Mouse (Mus musculus) kidney, adult 9 months (tissue): Measurements from ENCODE around the gene Klhl33.
"Not testable (repeated sequence)": the region's sequence is repeated elsewhere in the genome, so short reads cannot be mapped to it uniquely, and the experiment has no call there.

Experiments
- DNase-seq: peaks from one replicate; pipeline ENCODE4 v3.0.0; 2022

Gene Klhl33

DNA sequence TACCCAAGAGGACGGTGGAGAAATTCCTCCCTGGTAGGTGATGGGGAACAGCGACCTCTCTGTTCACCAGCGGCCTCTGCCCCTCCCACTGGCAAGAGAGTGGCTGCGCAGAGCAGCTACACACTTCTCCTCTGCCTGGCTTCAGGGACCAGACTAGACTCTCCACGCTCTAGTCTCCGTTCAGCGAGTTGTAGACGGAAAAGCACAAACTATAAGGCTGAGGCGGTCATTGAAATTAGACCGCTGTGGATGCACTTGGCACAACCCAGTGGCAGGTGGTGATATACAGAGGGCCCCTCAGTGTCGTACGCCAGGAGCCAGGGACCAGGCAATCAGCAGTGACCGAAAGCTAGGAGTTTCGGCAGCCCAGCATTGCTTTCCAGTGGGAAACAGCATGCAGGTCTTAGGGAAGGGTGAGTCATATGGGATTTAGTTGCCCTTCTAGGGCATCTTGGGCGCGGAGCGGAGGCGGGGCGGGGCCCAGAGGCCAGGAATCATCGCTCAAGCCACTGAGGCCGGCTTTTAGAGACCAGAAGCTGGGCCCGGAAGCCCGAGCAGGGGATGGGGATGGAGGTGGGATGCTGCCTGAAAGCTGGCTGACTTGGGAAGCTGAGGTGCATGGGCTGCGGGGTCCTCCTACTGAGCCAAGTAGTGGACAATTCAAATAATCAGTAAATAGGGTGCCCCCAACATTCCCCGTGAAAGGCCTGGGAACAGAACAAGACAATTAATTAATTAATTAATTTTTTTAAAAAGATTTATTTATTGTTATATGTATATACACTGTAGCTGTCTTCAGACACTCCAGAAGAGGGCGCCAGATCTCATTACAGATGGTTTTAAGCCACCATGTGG, 6.9 kb upstream of the Klhl33 start:
- DNase-seq: no peak

DNA sequence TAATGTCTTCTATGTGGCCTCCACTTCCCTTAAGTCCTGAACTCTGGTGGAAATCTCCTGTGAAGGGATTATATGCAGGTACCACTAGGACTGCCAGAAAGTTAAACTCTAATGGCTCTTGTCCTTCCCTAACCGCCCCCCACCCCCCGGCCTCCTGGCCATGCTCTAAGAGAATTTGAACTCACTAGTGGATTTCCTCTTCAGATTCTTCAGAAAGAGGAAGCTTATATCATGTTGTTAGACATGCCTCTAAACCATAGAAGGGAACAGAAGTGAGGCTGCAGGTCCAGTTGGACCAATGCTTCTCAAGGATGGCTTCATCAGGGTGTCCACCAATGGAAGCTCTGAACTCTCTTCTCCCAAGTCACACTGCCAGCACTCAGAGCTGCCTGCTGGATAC, 685 bp upstream of the Klhl33 start:
- not testable (repeated sequence) for DNase-seq

DNA sequence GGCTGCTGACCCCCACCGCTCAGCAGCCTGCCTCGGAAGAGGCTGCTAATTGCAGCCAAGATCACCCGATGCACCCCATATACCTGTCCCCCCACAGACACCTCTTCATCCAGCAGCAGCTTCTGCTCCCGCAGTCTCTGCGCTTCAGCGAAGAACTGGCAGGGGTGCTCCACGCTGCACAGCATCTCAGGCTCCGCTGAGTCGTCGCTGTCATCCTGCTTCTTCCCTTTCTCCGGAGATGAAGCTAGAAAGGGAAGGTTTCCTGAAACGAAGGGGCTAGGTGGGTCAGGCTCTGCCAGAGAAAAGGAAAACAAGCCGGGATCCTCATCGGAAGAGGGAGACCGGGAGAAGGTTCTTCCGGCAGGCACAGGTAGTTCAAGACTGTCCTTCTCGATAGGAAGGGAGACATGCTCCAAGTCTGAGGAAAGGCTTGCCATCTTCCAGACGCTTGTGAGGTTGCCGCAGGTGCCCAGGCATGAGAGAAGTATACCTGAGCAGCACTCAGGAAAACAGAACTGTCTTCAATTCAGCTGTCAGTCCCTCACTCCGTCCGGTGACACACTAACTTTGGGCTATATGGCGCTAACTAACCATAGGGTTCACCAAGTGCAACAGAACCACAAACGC, 447 bp downstream of the Klhl33 start:
- DNase-seq: no peak

DNA sequence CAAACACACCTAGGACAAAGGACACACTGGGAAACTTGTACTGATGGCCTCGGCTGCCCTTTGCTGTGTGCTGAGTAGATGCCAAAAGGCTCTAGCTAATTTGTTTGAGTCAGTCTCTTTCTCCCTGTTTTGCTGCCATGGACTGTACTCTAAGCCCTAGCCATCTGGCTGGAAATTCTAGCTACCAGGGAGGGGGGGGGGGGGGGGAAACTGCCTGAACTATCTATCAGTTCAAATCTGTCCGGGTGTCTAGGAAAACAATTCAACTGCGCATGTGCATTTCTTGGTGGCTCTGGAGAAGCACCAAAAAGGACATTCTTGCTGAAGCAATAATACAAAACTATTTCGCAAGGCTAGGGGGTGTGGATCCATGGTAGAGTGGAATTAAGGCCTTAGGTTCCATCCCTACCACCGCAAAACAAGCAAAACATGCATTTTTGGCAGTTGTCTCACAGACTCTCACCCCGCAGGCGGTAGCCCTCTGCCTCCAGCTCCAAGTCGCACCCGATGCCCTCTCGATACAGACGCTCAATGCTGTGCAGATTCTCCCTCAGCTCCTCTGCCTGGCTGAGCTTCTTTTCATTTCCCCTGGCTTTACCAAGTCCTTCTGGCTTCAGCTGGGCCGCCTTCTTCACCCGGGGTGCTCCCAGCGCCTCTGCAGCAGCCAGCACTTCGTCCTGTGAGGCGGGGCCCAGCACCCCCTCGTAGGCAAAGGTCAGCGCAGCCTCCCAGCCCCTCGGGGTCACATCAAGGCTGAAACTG, 1.1 kb downstream of the Klhl33 start:
- peak; percentile 57 for DNase-seq

DNA sequence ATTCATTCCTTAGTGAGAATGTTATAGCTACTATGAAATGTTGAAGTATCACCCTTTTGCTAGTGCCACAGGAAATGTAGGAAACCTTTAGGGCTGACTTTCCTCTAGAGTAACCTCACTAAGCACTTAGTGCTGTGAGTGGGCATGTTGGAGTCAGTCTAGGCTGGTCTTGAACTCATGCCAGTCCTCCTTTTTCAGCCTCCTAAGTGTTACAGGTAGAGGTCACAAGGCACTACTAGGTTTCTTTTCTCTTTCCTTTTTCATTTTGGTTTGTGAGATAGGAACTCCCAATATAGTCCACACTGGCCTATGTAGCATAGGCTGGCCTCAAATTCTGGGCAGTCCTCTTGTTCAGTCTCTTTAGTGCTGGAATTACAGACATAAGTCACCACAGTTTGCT, 1.9 kb downstream of the Klhl33 start:
- no peak for DNase-seq

DNA sequence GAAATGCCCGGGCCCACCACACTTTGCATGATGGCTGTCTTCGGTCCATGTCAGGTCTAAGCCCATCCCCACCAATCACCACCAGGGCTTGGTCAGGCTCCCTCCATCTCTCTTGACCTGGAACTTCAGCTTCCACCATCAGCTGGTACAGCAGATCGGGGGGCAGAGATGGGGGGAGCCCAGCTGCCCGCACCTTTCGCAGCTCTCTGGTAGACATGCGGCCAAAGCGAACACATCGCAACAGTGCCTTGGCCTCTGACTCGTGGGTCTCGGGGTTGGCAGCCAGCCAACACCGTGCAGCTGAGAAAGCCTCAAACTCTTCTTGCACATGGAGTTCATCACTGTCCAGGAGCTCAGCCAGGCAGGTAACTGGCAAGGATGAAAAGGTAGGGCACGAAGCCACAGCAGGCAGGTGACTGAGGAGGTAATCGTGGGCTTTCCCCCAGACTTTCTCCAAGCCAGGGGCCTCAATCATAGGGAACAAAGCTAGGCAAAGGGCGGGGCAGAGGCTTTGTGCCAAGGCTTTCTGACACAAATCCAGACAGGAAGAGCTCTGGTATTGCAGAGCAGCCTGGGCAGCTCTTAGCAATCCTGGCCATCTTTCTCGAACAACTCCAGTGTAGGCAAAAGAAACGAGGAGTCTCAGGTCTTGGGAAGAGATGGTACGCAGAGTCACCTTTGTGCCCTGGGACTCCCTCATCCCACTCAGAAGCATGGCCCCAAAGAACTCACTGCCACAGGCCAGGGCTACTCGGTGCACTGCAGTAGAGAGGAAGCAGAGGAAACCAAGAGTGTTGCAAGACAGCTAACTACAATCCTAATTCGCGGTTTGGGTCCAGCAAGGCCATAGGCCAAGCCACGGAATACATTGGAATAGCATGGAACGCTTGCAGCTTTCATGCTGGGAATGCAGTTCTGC, 4.5 kb downstream of the Klhl33 start:
- DNase-seq: no peak

DNA sequence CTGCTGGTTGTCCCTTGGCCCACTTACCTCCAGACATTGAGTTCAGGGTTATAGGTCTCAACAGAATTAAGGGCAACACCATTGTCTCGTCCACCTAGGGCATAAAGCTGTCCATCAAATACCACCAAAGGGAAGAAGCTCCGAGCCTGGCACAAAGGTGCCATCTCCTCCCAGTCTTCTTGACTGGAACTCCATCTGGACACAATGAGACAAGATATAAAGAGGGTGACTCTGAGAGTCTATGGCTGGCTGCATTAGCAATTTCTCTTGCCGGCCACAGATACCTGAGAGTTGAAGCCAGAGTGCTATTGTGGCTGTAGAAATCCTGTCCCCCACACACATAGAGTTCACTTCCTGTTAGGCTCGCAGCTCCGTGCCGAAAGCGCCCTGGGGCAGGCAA, 5.2 kb downstream of the Klhl33 start:
- no peak for DNase-seq

DNA sequence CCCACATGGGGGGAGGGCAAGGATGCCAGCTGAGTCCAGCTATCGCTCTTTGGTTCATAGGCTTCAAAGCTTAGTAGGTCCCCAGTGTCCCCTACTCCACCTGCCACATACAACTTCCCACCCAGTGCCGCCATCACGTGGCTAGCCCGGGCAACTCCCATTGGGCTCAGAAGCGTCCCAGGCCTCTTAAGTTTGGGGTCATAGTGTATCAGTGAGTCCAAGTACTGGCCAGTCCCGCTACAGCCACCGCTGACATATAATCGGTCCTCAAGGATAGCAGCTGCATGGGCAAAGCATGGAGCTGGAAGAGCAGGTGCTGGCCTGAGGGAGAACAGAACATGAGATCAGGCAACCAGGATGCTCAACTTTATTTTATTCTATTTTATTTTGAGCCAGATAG, 5.7 kb downstream of the Klhl33 start:
- no peak for DNase-seq

DNA sequence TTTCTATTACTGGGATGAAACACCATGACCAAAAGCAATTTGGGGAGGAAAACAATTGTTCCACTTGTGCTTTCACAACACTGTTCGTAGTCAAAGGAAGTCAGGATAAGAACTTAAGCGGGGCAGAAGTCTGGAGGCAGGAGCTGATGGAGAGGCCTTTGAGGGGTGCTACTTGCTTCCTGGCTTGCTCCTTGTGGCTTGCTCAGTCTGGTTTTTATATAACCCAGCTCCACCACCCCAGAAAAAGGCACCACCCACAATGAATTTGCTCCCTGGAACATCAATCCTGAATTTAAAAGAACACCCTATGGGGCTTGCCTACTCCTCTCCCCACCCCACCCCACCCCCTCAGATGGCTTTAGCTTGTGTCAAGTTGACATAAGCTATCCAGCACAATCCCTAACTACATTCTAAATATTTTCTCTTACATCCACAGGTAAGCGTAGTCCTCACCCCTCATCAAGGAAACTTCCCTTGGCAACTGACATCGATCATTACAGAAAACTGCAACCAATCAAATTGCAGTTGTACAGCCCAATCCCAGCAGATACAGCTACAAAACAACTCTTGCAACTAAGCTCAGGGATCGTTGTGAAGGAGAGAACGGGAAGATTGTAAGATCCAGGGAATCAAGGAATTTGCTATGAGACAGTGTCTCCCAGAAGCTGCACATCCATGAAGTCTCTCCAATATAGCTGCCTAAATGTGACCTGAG, 20.9 kb downstream of the Klhl33 start:
- no peak for DNase-seq

DNA sequence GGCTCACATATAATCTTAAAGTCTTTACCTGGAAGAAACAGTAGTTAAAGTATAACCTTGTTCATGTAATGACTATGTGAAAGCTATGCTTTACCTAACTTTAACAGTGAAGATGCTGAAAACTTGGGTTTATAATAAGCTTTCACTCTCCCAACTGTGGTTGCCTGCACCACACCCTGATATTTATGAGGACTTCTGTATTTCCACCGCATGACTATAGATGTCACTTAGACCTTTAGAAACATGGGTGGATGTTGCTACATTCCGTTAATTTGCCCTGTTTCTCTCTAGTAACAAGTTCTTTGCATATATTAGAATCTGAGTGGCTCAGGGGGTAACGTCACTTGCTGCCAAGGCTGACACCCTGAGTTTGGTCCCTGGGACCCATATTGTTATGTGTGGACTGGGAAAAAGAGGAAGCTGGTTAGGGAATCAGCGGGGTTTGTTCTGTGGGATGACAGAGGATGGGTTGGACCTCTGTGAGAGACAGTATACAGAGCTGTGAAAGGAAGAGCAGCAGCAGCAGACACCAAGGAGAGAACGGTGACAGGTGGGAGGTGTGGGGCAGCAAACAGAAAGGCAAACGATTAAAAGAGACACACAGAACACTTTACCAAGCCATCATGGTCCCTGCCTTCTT, 21.6 kb downstream of the Klhl33 start:
- no peak for DNase-seq

DNA sequence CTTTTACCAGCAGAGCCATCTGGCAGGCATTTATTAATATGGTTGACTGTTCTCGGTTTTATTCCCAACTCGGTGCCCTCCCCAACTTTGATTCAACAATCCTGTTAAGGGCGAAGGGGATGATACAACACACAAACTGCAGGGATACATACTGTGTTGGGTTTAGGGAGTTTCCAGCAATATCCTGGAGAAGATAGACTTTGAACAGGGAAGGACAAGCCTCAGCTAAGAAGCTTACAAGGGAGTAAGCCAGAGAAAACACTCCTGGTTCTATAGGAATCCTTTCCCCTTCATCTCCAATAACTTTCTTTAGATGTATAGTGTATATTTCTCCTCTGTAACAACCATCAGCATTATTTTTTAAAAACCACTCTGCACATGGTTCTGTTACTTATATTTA, 22.1 kb downstream of the Klhl33 start:
- no peak for DNase-seq

DNA sequence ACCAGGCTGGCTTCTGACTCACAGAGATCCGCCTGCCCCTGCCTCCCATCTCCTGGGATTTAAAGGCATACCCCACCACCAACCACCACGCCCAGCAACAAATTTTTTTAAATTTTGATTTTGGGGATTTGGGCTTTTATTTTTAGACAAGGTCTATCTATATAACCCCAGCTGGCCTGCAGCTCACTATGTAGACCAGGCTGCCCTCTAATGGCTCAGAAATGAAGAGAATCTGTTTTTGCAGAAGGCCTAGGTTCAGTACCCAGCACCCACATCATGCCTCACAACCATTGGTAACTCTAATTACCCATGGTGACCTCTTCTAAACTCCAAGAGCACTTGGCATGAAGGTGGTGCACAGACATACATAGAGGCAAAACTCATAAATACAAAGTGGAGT, 26.0 kb downstream of the Klhl33 start:
- no peak for DNase-seq

DNA sequence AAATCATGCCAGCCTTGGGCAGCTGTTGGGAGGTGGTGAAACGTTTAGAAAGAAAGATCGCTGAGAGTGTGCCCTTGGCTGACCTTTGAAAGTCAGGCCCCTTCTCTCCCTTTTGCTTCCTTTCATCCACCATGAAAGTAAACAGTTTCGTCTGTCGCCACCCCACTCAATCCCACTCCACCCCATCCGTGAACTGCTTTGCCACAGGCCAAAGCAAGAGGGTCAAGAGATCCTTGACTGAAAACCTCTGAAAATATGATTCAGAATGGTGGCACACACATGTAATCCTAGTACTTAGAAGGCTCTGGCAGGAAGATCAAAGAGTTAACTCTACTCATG, 26.5 kb downstream of the Klhl33 start:
- DNase-seq: no peak

DNA sequence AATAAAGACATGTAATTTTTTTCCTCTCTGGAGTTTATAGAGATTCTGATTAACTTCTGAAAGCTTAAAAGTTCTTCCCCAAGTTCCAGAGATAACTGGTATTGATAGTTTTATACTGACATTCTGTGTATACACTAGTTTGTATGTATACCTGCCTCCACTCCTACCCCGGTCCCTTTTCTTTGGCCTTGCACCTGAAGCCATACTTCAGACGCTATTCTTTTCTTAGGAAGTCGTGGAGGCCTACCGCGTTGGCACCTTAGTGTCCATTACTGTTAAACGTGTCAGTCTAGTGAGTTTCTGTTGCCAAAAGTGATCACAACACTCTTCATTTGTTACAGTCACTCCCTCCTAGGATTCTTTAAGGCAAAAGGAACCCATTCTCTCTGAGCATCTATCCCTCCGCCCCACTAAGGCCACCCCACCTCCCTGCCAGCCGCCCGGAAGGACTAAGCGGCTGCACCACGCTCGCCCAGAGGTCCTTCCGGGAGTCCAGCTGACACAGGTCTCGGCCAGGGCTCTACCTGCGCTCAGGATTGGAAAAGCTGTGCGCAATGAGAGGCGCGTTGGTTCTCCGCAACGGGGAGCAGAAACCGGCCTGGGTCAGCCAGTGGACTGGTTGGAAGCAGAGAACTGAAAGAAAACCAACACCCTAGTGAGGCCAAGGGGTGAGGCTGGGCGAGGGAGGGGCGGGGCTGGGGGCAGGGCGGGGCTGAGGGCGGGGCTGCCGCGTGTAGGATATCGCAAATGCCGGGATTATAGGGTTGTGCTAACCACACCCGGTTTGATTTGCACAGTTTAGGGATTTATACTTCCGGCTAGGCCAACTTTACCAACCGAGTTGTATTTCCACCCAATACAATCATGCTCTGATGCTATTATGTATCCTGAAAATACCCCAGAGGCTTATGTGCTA, 27.2 kb downstream of the Klhl33 start, which contains the start of gene Tep1:
TSS of gene Tep1 (minus strand) at position 672 of the 916 bp plus-strand sequence.
- DNase-seq: peak; percentile 82

DNA sequence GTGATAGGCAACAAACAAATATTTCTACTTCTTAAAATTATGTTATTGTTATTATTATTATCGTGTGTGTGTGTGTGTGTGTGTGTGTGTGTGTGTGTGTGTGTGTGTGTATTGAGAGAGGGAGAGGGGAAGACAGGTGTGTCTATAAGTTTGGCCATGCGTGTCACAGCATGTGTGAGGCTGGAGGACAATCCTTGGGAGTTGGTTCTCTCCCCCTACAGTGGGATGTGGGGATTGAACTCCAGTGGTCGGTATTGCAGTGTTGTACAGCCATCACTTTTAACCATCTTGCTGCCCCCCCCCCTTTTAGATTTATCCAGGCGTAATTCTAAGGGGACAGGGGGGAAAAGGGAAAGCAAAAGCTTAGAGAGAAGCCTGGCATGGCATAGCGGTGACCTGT, 28.7 kb downstream of the Klhl33 start:
- DNase-seq: no peak

DNA sequence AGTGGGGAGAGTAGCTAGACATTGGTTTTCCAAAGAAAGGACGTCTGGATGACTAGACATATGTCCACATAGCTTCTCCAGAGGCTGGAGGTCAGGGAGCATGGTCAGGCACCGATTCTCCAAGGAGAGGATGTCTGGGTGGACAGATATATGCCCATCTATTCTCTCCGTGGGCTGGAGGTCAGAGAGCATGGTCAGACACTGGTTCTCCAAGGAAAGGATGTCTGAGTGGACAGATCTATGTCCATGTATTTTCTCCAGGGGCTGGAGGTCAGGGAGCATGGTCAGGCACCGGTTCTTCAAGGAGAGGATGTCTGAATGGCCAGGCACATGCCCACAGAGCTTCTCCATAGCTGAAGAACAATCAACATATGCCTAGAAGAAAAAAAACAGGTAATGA, 29.1 kb downstream of the Klhl33 start:
- DNase-seq: no peak

DNA sequence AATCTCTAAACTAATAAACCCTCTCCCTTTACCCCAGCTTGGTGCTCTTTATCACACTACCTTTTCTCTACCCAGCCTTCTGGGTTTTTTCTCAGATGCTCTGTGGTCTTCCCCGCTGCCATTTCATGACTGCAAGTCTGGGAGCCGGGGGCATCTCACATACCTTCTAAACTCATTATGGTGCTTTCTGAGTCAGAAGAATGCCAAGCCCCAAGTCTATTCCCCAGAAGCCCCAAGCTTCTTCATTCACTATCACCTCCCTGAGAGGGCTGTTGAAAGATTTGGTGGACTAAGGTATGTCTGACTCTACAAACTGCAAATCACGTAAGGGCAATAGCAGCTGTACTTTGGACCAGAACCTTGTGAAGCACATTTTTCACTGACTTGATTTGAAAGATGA, 30.3 kb downstream of the Klhl33 start:
- no peak for DNase-seq

DNA sequence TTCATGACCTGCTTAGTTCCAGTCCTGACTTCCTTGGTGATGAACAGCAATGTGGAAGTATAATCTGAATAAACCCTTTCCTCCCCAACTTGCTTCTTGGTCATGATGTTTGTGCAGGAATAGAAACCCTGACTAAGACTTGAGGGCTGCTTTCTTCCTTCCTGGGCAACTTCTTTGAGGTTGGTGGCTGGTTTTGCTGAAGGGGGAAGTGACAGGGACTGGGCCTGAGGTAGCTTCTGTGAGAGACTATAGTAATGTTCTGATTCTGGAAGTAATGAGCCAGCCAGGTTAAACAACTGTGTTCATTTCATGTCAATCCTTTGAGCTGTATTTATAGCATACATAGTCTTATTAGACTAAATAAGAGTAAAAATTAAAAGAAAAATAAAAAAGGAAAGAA, 32.3 kb downstream of the Klhl33 start:
- not testable (repeated sequence) for DNase-seq

DNA sequence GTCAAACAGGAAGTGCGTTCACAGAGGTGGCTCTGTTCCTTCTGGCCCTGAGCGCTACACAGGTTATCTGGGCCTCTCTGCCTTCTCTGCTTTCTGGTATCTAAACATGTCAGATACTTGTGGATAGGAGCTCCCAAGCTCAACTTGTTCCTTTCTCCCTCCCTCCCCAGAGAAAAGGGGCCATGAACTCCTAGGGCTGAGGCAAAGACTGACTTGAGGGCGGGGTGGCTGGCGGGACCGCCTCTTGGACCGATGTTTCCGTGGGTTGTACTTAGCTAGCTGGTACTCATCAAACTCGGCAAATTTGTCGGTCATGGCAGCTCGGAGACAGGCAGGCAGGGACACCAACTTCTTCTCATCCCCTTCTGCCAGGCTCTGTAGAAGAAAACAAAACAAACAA, 34.7 kb downstream of the Klhl33 start:
- no peak for DNase-seq

DNA sequence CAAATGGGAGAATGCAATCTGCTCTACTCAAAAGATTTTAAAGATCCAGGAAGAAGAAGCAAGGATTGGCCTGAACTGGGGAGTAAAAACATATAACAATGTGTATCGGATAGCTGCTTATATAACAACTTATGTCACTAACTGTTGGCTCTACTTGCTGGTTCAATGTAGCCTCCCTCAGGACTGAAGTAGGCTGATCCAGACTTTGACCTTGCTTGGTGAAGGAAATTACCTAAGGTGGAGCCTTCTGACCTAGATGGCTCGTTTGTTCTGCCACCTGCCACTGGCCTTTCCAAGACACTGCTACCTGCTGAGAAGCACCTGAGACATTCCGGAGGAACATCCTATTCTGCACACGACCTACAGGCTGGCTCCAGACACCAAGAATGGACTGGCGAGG, 41.5 kb downstream of the Klhl33 start:
- no peak for DNase-seq
